Mouse (Mus musculus) embryonic fibroblast, embryonic 13.5 days (primary cell): ENCODE data around the gene Lonrf2.

ENCODE experiments used
- CTCF ChIP-seq: IDR thresholded peaks from 2 replicates; pipeline ENCODE4 v1.5.1; 2011; ENCODE audit warnings: mild to moderate bottlenecking, control low read depth, low read length, moderate library complexity, borderline replicate concordance; ENCODE audit not compliant: insufficient read depth
- POLR2A ChIP-seq: IDR thresholded peaks from 2 replicates; pipeline ENCODE4 v1.6.1; 2011; ENCODE audit warnings: low read depth, mild to moderate bottlenecking, control low read depth, low read length, moderate library complexity

DNA sequence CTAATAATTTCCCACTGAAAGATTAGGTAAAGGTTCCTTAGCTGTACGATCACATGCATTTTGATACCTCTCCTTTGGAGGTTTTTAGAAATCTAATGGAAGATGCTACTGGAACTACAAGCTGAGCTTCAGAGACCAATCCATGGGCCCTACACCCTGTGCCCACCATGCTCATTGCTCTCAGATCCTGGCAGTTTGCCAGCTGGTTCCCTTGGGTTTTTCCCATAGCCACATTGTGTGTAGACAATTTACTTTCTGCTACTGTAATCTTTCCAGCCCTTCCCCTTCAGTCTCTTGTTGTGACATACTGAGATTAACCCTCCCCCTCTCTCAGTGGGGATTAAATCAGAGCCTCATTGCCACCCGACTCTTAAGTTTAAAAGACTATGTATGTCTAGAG, 11.6 kb downstream of the Lonrf2 start:
- TF ChIP-seq CTCF (no peak), POLR2A (no peak)
